Mouse (Mus musculus) embryonic facial prominence, embryonic 10.5 days (tissue): ENCODE results near the gene Oprm1. TPM values are rescaled to one million over a fixed set of nuclear protein-coding genes. Genes with fewer than 3 reads are reported as not detected.
"Not testable (repeated sequence)": the region's sequence is repeated elsewhere in the genome, so short reads cannot be mapped to it uniquely, and the experiment has no call there.

Experiments used
- DNase-seq: peaks from one replicate; pipeline ENCODE4 v3.0.0-alpha.2; 2017; ENCODE audit warnings: low spot score
- H3K27ac ChIP-seq: fragments of 300-500 bp; sonication (generic); replicated peaks from 2 replicates; pipeline ENCODE4 v1.5.1; 2016; ENCODE audit warnings: mild to moderate bottlenecking
- H3K27me3 ChIP-seq: fragments of 300-500 bp; sonication (generic); replicated peaks from 2 replicates; pipeline ENCODE4 v1.6.1; 2016; ENCODE audit warnings: low read depth, mild to moderate bottlenecking; ENCODE audit not compliant: poor library complexity, severe bottlenecking
- H3K36me3 ChIP-seq: fragments of 300-500 bp; sonication (generic); replicated peaks from 2 replicates; pipeline ENCODE4 v1.6.1; 2016; ENCODE audit warnings: mild to moderate bottlenecking, moderate library complexity
- H3K4me1 ChIP-seq: fragments of 300-500 bp; sonication (generic); 2 replicates; pipeline ENCODE4 v1.6.1; 2016
- H3K4me3 ChIP-seq: fragments of 300-500 bp; sonication (generic); 2 replicates; pipeline ENCODE4 v1.5.1; 2016; ENCODE audit warnings: mild to moderate bottlenecking, moderate library complexity
- H3K9me3 ChIP-seq: fragments of 300-500 bp; sonication (generic); 2 replicates; pipeline ENCODE4 v1.6.1; 2016; ENCODE audit warnings: mild to moderate bottlenecking
- WGBS: fragments of 180-500 bp; shearing (Covaris S2); methylation state at CpG from one replicate; pipeline ENCODE4 v1.1.7; 2016; 5-methylcytosine and 5-hydroxymethylcytosine counted together
- polyA plus RNA-seq: library from polyadenylated mRNA; unstranded; fragments of >200 nt; fragmentation: Nextera tagmentation; extraction: Ambion mirVana; gene quantifications from 2 replicates; pipeline ENCODE4 v1.2.1, GENCODE M21; 2016

Oprm1 gene
- polyA plus RNA-seq, 1 experiment from 2014 or later: not detected

GRCm38 (mm10) chr10:6848834-6849233 lies 90.5 kb downstream of the Oprm1 start:
- Histone ChIP-seq H3K27me3 (no peaks in the 10 kb centered on the region), H3K9me3 (no peaks in the 10 kb centered on the region), H3K4me1 (no peaks in the 10 kb centered on the region), H3K36me3 (no peaks in the 10 kb centered on the region), H3K4me3 (no peak overlapping the region), H3K27ac (no peak overlapping the region)
- DNase-seq: no peak
- 73% methylated on average over 2 of the region's 2 CpGs for WGBS

DNA sequence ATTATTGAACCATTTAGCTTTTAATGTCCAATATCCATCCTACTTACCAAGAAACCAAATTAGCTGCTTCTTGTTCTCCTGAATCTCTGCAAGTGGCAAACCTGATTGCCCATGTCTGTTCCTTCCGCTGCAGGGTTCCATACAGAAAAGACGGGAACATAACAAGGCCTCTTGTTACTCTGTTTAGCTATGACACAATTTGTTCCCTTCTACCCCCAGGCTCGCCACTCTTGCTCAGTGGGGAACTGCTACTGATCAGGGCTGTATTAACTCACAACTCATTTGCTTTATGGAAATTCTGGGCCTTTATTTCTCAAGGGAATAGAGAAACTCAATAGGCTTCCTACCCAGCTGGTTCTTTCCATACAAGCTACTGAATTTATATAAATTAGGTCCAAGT lies 97.5 kb downstream of the Oprm1 start:
- Histone ChIP-seq H3K4me3 (no peak overlapping the region), H3K27me3 (no peaks in the 10 kb centered on the region), H3K4me1 (no peaks in the 10 kb centered on the region), H3K9me3 (no peaks in the 10 kb centered on the region), H3K36me3 (no peaks in the 10 kb centered on the region), H3K27ac (no peak overlapping the region)
- DNase-seq: no peak
- WGBS: 76% methylated on average over 3 of the region's 3 CpGs

DNA sequence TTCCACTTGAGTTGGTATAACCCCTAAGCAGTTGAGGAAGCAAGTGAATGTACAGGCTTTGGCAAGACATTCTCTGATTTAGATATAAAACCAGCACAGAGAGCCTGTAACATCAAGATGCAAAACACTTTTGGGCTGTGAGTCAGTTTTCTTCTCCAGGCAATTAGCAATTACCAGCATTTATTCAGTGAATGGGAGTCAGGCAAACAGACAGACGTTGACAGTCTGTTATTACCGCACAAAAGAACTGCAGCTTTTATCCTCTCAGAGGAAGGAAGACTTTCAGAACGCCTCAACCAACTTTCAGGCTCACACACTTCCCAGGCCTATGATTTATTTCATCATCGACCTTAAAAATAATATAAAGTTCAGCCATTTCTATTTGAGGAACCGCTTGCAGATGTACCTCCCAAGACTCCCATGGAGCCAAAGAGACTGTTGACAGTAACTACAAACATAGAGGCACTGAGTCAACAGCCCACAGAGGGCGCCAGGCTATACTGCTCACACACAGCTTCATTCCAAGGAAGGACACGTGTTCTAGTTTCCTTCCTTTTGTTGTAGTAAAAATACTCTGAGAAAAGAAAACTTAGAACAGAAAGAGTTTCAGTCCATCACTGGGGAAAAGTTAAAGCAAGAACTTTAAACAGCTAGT lies 113.2 kb downstream of the Oprm1 start:
- no peaks in the 10 kb centered on the region for H3K27me3 ChIP-seq
- H3K4me1 ChIP-seq: no peaks in the 10 kb centered on the region
- peaks cover 9% of the 10 kb centered on the region; the same call in 1 of the 2 replicates for H3K9me3 ChIP-seq
- no peaks in the 10 kb centered on the region for H3K36me3 ChIP-seq
- no peak overlapping the region for H3K27ac ChIP-seq
- 81% methylated on average over 7 of the region's 7 CpGs for WGBS
- no peak overlapping the region for H3K4me3 ChIP-seq
- DNase-seq: no peak

DNA sequence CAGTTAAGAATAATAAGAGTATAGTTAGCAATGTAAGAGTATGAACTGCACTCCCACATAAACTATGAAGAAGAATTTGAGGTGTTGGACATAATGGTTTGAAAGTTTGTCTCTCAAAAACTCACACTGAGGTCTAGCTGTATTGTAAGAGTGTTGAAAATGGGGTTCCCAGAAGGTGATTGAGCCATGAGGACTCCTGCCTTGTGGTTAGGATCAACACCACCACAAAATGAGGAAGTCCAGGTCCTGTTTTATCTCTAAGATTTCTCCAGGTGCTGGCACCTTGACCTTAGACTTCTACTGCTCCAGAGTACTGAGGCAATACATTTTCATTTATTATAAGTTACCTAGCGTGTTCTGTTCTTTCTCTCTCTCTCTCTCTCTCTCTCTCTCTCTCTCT lies 115.6 kb downstream of the Oprm1 start:
- no peaks in the 10 kb centered on the region for H3K27me3 ChIP-seq
- H3K4me3 ChIP-seq: no peak overlapping the region
- no peaks in the 10 kb centered on the region for H3K36me3 ChIP-seq
- H3K27ac ChIP-seq: no peak overlapping the region
- peaks cover 4% of the 10 kb centered on the region; the same call in 1 of the 2 replicates for H3K9me3 ChIP-seq
- no peaks in the 10 kb centered on the region for H3K4me1 ChIP-seq
- WGBS: 76% methylated on average over 1 of the region's 1 CpGs
- DNase-seq: no peak

- 90% methylated on average over 2 of the region's 2 CpGs for WGBS
- no peaks in the 10 kb centered on the region for H3K4me1 ChIP-seq
- DNase-seq: no peak
- no peak overlapping the region for H3K4me3 ChIP-seq
- no peaks in the 10 kb centered on the region for H3K9me3 ChIP-seq
- no peaks in the 10 kb centered on the region for H3K27me3 ChIP-seq
- H3K36me3 ChIP-seq: no peaks in the 10 kb centered on the region
- no peak overlapping the region for H3K27ac ChIP-seq
Observed at GRCm38 (mm10) chr10:6878276-6878881, 120.1 kb downstream of the Oprm1 start.

DNA sequence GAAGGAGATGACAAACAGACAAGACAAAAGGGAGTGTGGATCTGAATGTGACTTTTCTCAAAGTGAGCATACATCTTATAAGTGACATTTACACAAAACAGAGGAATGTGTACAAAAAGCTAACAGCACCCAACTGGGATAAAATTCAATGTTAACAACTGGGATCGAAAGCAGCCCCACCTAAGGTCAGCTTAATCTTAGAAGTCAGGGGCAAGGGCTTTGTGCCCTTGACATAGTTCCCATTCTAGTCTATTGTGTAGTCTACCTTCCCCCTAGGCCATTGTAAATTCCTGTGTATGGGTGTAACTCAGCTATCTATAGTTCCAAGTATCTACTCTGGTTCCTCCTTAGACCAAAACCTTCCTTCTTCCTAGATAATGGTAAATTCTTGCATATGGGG lies 123.7 kb downstream of the Oprm1 start:
- not testable (repeated sequence) for DNase-seq, H3K27ac ChIP-seq, H3K4me1 ChIP-seq, H3K36me3 ChIP-seq, H3K27me3 ChIP-seq, H3K4me3 ChIP-seq, H3K9me3 ChIP-seq
- 81% methylated on average over 1 of the region's 1 CpGs for WGBS

- WGBS: 0% methylated on average over 1 of the region's 1 CpGs
- H3K9me3 ChIP-seq: no peaks in the 10 kb centered on the region
- DNase-seq: no peak
- H3K4me3 ChIP-seq: no peak overlapping the region
- H3K27ac ChIP-seq: no peak overlapping the region
- no peaks in the 10 kb centered on the region for H3K27me3 ChIP-seq
- no peaks in the 10 kb centered on the region for H3K4me1 ChIP-seq
- H3K36me3 ChIP-seq: no peaks in the 10 kb centered on the region
Observed at GRCm38 (mm10) chr10:6885460-6885859, 127.2 kb downstream of the Oprm1 start.

- Histone ChIP-seq H3K4me3 (no peak overlapping the region), H3K27me3 (no peaks in the 10 kb centered on the region), H3K36me3 (no peaks in the 10 kb centered on the region), H3K4me1 (no peaks in the 10 kb centered on the region), H3K9me3 (no peaks in the 10 kb centered on the region), H3K27ac (no peak overlapping the region)
- WGBS: 80% methylated on average over 5 of the region's 5 CpGs
- DNase-seq: no peak
Observed at GRCm38 (mm10) chr10:6889640-6890245, 131.4 kb downstream of the Oprm1 start.

DNA sequence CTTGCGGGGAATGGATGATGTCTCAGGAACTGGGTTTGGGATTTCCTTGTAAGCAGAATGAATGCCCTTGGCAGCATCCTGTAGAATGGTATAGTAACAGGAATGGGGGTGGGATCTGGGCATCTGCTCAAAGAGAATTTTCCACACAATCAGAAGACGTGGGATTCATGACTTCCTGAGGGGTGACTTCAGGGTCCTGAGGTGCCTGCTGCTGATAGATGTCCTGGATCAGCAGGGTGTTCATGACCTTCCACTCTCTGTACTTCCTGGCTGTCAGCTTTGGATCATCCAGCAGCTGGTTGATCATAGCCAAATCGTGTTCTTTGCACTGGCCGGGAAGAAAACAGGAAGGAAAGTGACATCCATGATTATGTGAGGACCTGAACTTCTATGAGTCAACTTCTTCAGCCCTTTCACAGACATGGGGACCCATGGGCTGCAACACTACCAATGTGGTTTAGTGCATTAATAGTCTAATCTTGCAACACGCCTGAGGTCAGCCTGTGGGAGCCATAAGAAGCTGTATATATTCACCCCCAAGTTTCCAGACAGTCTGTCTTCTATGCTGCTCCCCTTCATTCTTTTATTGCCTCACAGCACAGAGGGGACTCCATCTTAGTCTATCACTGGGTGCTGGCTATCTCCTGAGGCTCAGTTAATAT lies 132.2 kb downstream of the Oprm1 start:
- Histone ChIP-seq H3K36me3 (no peaks in the 10 kb centered on the region), H3K27me3 (no peaks in the 10 kb centered on the region), H3K4me3 (no peak overlapping the region), H3K9me3 (no peaks in the 10 kb centered on the region), H3K4me1 (no peaks in the 10 kb centered on the region), H3K27ac (no peak overlapping the region)
- DNase-seq: no peak
- WGBS: 88% methylated on average over 5 of the region's 5 CpGs

- DNase-seq: no peak
- no peak overlapping the region for H3K4me3 ChIP-seq
- no peaks in the 10 kb centered on the region for H3K27me3 ChIP-seq
- H3K4me1 ChIP-seq: no peaks in the 10 kb centered on the region
- H3K27ac ChIP-seq: no peak overlapping the region
- no peaks in the 10 kb centered on the region for H3K36me3 ChIP-seq
- WGBS: 76% methylated on average over 3 of the region's 3 CpGs
- no peaks in the 10 kb centered on the region for H3K9me3 ChIP-seq
Observed at GRCm38 (mm10) chr10:6895796-6896195, 137.5 kb downstream of the Oprm1 start.

GRCm38 (mm10) chr10:6896659-6897303 lies 138.5 kb downstream of the Oprm1 start:
- Histone ChIP-seq H3K4me3 (no peak overlapping the region), H3K27me3 (no peaks in the 10 kb centered on the region), H3K9me3 (no peaks in the 10 kb centered on the region), H3K36me3 (no peaks in the 10 kb centered on the region), H3K4me1 (no peaks in the 10 kb centered on the region), H3K27ac (no peak overlapping the region)
- DNase-seq: no peak
- 82% methylated on average over 3 of the region's 3 CpGs for WGBS

DNA sequence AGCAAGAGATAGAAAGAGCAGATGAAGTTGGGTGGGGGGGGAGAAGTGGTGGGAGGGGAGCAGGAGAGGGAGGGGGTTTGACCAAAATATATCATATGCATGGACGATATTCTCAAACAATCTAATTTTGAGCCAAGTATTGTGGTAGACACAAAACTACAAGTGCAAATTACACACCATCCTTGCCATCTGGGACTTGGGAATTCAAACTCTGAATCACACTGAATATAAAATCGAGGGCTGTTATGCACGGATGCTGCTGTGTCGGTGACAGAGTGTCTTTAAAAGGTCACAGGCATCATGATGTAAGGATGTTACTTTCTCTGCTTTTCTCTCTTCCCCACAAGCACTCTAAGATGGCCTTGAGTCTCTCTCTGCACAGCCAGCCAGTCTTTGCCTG lies 141.8 kb downstream of the Oprm1 start:
- no peaks in the 10 kb centered on the region for H3K36me3 ChIP-seq
- no peak for DNase-seq
- no peaks in the 10 kb centered on the region for H3K27me3 ChIP-seq
- H3K27ac ChIP-seq: no peak overlapping the region
- no peaks in the 10 kb centered on the region for H3K4me1 ChIP-seq
- H3K9me3 ChIP-seq: no peaks in the 10 kb centered on the region
- no peak overlapping the region for H3K4me3 ChIP-seq
- WGBS: 88% methylated on average over 4 of the region's 4 CpGs
